Mouse (Mus musculus): Measurements from ENCODE around the gene 4933430I17Rik. TPM values are rescaled to one million over a fixed set of nuclear protein-coding genes. Genes with fewer than 3 reads are reported as not detected.
A peak's percentile ranks its signal among the peaks of the same experiment; 100 is the strongest.

Gene 4933430I17Rik
- polyA plus RNA-seq, 1 experiment from 2014 or later, result 1.1 TPM

- Histone ChIP-seq H3K4me3 (no peak overlapping the region), H3K9me3 (no peaks in the 10 kb centered on the region), H3K27ac (no peak overlapping the region), H3K9ac (no peak overlapping the region), H3K36me3 (no peaks in the 10 kb centered on the region), H3K27me3 (replicated peaks) (no peaks in the 10 kb centered on the region), H3K4me2 (replicated peaks) (no peak overlapping the region), H3K4me1 (no peaks in the 10 kb centered on the region)
- no peak for ATAC-seq (ENCODE audit: low FRiP score, low read depth)
- WGBS, result 73% methylated on average over 2 of the region's 2 CpGs
Observed at GRCm38 (mm10) chr4:62487914-62488313, 37.3 kb upstream of the 4933430I17Rik start.

GRCm38 (mm10) chr4:62492682-62493081, 32.5 kb upstream of the 4933430I17Rik start:
- H3K27me3 ChIP-seq (replicated peaks), result no peaks in the 10 kb centered on the region
- no peak overlapping the region for H3K4me3 ChIP-seq
- H3K9me3 ChIP-seq, result no peaks in the 10 kb centered on the region
- no peaks in the 10 kb centered on the region for H3K4me1 ChIP-seq
- no peak overlapping the region for H3K9ac ChIP-seq
- WGBS, result 79% methylated on average over 2 of the region's 2 CpGs
- H3K27ac ChIP-seq, result no peak overlapping the region
- H3K4me2 ChIP-seq (replicated peaks), result no peak overlapping the region
- no peak for ATAC-seq (ENCODE audit: low FRiP score, low read depth)
- 0 out of 2 replicates have a peak, but pooled peaks cover 6% of the 10 kb centered on the region for H3K36me3 ChIP-seq

- WGBS, result 82% methylated on average over 9 of the region's 9 CpGs
- no peak for ATAC-seq (ENCODE audit: low FRiP score, low read depth)
- peaks cover 14% of the 10 kb centered on the region for H3K36me3 ChIP-seq
Observed at GRCm38 (mm10) chr4:62494230-62494629, 30.9 kb upstream of the 4933430I17Rik start.

GRCm38 (mm10) chr4:62495946-62496345, 29.2 kb upstream of the 4933430I17Rik start:
- no peak overlapping the region for H3K4me2 ChIP-seq (replicated peaks)
- H3K4me1 ChIP-seq, result no peaks in the 10 kb centered on the region
- no peak overlapping the region for H3K4me3 ChIP-seq
- 81% methylated on average over 8 of the region's 8 CpGs for WGBS
- no peaks in the 10 kb centered on the region for H3K27me3 ChIP-seq (replicated peaks)
- H3K9me3 ChIP-seq, result no peaks in the 10 kb centered on the region
- H3K27ac ChIP-seq, result no peak overlapping the region
- H3K9ac ChIP-seq, result no peak overlapping the region
- H3K36me3 ChIP-seq, result peaks cover 20% of the 10 kb centered on the region
- no peak for ATAC-seq (ENCODE audit: low FRiP score, low read depth)

More at GRCm38 (mm10) chr4:62494230-62494629, 30.9 kb upstream of the 4933430I17Rik start:
- H3K4me1 ChIP-seq, result no peaks in the 10 kb centered on the region
- H3K4me3 ChIP-seq, result no peak overlapping the region
- H3K9me3 ChIP-seq, result no peaks in the 10 kb centered on the region
- no peak overlapping the region for H3K9ac ChIP-seq
- no peaks in the 10 kb centered on the region for H3K27me3 ChIP-seq (replicated peaks)
- no peak overlapping the region for H3K27ac ChIP-seq
- no peak overlapping the region for H3K4me2 ChIP-seq (replicated peaks)

- Histone ChIP-seq H3K27me3 (replicated peaks) (no peaks in the 10 kb centered on the region), H3K4me3 (no peak overlapping the region), H3K27ac (no peak overlapping the region), H3K36me3 (peaks cover 20% of the 10 kb centered on the region), H3K4me1 (peaks cover 5% of the 10 kb centered on the region), H3K4me2 (replicated peaks) (no peak overlapping the region), H3K9me3 (no peaks in the 10 kb centered on the region), H3K9ac (no peak overlapping the region)
- 84% methylated on average over 8 of the region's 8 CpGs for WGBS
- ATAC-seq (ENCODE audit: low FRiP score, low read depth), result no peak
Observed at GRCm38 (mm10) chr4:62496815-62497214, 28.4 kb upstream of the 4933430I17Rik start.

- H3K9me3 ChIP-seq, result no peaks in the 10 kb centered on the region
- H3K27me3 ChIP-seq (replicated peaks), result no peaks in the 10 kb centered on the region
- ATAC-seq (ENCODE audit: low FRiP score, low read depth), result no peak
- no peak overlapping the region for H3K9ac ChIP-seq
- no peak overlapping the region for H3K4me3 ChIP-seq
- WGBS, result 87% methylated on average over 4 of the region's 4 CpGs
- peaks cover 5% of the 10 kb centered on the region for H3K4me1 ChIP-seq
- H3K4me2 ChIP-seq (replicated peaks), result no peak overlapping the region
- H3K27ac ChIP-seq, result no peak overlapping the region
- H3K36me3 ChIP-seq, result peaks cover 20% of the 10 kb centered on the region
Observed at GRCm38 (mm10) chr4:62500799-62501198, 24.4 kb upstream of the 4933430I17Rik start.

GRCm38 (mm10) chr4:62501534-62501933, 23.6 kb upstream of the 4933430I17Rik start:
- WGBS, result 2% methylated on average over 7 of the region's 7 CpGs
- Histone ChIP-seq H3K4me1 (peaks cover 5% of the 10 kb centered on the region), H3K9ac (peak overlapping the region; percentile 62), H3K27ac (no peak overlapping the region), H3K4me2 (replicated peaks) (peak overlapping the region; percentile 67), H3K4me3 (peak overlapping the region; percentile 56), H3K36me3 (peaks cover 14% of the 10 kb centered on the region), H3K27me3 (replicated peaks) (no peaks in the 10 kb centered on the region), H3K9me3 (no peaks in the 10 kb centered on the region)
- ATAC-seq (ENCODE audit: low FRiP score, low read depth), result peak; percentile 42

- H3K27ac ChIP-seq, result no peak overlapping the region
- peak overlapping the region; percentile 56 for H3K4me3 ChIP-seq
- peak overlapping the region; percentile 62 for H3K9ac ChIP-seq
- H3K27me3 ChIP-seq (replicated peaks), result no peaks in the 10 kb centered on the region
- peaks cover 15% of the 10 kb centered on the region for H3K36me3 ChIP-seq
- H3K9me3 ChIP-seq, result no peaks in the 10 kb centered on the region
- peaks cover 5% of the 10 kb centered on the region for H3K4me1 ChIP-seq
- H3K4me2 ChIP-seq (replicated peaks), result peak overlapping the region; percentile 67
- 2% methylated on average over 38 of the region's 38 CpGs for WGBS
- ATAC-seq (ENCODE audit: low FRiP score, low read depth), result peak; percentile 96
Observed at GRCm38 (mm10) chr4:62501964-62502732, 23.0 kb upstream of the 4933430I17Rik start.

- no peak overlapping the region for H3K4me3 ChIP-seq
- no peak overlapping the region for H3K27ac ChIP-seq
- no peaks in the 10 kb centered on the region for H3K9me3 ChIP-seq
- peaks cover 5% of the 10 kb centered on the region for H3K4me1 ChIP-seq
- no peak for ATAC-seq (ENCODE audit: low FRiP score, low read depth)
- H3K36me3 ChIP-seq, result peaks cover 18% of the 10 kb centered on the region
- no peaks in the 10 kb centered on the region for H3K27me3 ChIP-seq (replicated peaks)
- 0 out of 2 replicates have a peak overlapping the region, but pooled peaks have one; percentile 67 for H3K4me2 ChIP-seq (replicated peaks)
- no peak overlapping the region for H3K9ac ChIP-seq
- 81% methylated on average over 7 of the region's 7 CpGs for WGBS
Observed at GRCm38 (mm10) chr4:62502969-62503368, 22.2 kb upstream of the 4933430I17Rik start.

GRCm38 (mm10) chr4:62503374-62503970, 21.7 kb upstream of the 4933430I17Rik start, which contains the start of gene Hdhd3:
TSS of gene Hdhd3 (minus strand) at chr4:62503467.
- no peak for ATAC-seq (ENCODE audit: low FRiP score, low read depth)
- Histone ChIP-seq H3K4me2 (replicated peaks) (peak within 1 kb of the TSS; percentile 67), H3K9ac (peak within 1 kb of the TSS; percentile 62), H3K4me1 (peaks cover 5% of the 10 kb centered on the region), H3K36me3 (peaks cover 23% of the 10 kb centered on the region), H3K27me3 (replicated peaks) (no peaks in the 10 kb centered on the region), H3K27ac (no peak within 1 kb of the TSS), H3K9me3 (no peaks in the 10 kb centered on the region), H3K4me3 (peak within 1 kb of the TSS; percentile 56)
- WGBS, result 82% methylated on average over 3 of the region's 3 CpGs

GRCm38 (mm10) chr4:62505991-62506390, 19.2 kb upstream of the 4933430I17Rik start:
- H3K36me3 ChIP-seq, result peaks cover 35% of the 10 kb centered on the region
- no peaks in the 10 kb centered on the region for H3K9me3 ChIP-seq
- ATAC-seq (ENCODE audit: low FRiP score, low read depth), result no peak
- no peaks in the 10 kb centered on the region for H3K27me3 ChIP-seq (replicated peaks)
- H3K9ac ChIP-seq, result no peak overlapping the region
- H3K4me1 ChIP-seq, result peaks cover 5% of the 10 kb centered on the region
- no peak overlapping the region for H3K4me2 ChIP-seq (replicated peaks)
- H3K27ac ChIP-seq, result no peak overlapping the region
- WGBS, result 87% methylated on average over 3 of the region's 3 CpGs
- no peak overlapping the region for H3K4me3 ChIP-seq

GRCm38 (mm10) chr4:62506798-62507197, 18.4 kb upstream of the 4933430I17Rik start:
- Histone ChIP-seq H3K36me3 (peaks cover 43% of the 10 kb centered on the region), H3K4me2 (replicated peaks) (no peak overlapping the region), H3K9me3 (no peaks in the 10 kb centered on the region), H3K4me3 (no peak overlapping the region), H3K9ac (no peak overlapping the region), H3K27ac (no peak overlapping the region), H3K4me1 (no peaks in the 10 kb centered on the region), H3K27me3 (replicated peaks) (no peaks in the 10 kb centered on the region)
- 68% methylated on average over 2 of the region's 2 CpGs for WGBS
- ATAC-seq (ENCODE audit: low FRiP score, low read depth), result no peak
